Mouse (Mus musculus): ENCODE measurements around the gene Prkar1a. TPM values are rescaled to one million over a fixed set of nuclear protein-coding genes. Genes with fewer than 3 reads are reported as not detected.

Gene Prkar1a
- polyA plus RNA-seq, 1 experiment = 406 TPM

GRCm38 (mm10) chr11:109717966-109718895, 69.0 kb downstream of the Prkar1a start:
- TF ChIP-seq MYOD1 (IDR thresholded peaks at IDR 0.05; ENCODE audit: control insufficient read depth in 1 of 3, insufficient read length in 2 of 3, low read depth in 2 of 3) (peak in 2 of 3 experiments; percentile 51 to 63), TCF12 (IDR thresholded peaks at IDR 0.05; ENCODE audit: insufficient read depth, poor library complexity, severe bottlenecking) (peak; percentile 62), USF1 (IDR thresholded peaks at IDR 0.05; ENCODE audit: low read depth) (no peak), MYOG (IDR thresholded peaks at IDR 0.05; ENCODE audit: control insufficient read depth in 1 of 3, insufficient read depth in 1 of 3, insufficient read length in 2 of 3, low read depth in 2 of 3) (peak in 2 of 3 experiments; percentile 61 to 65), CEBPB (IDR thresholded peaks at IDR 0.05; ENCODE audit: insufficient read depth, poor library complexity, severe bottlenecking) (no peak), MAX (IDR thresholded peaks at IDR 0.05; ENCODE audit: low read depth) (no peak)
- peak overlapping the region; percentile 59 for H3K4me3 ChIP-seq
- no peaks in the 10 kb centered on the region for H3K27me3 ChIP-seq (ENCODE audit: control insufficient read depth, insufficient read depth, insufficient read length)
- H3K79me2 ChIP-seq (ENCODE audit: control insufficient read depth, insufficient read depth) = peaks cover 51% of the 10 kb centered on the region
- H3K4me2 ChIP-seq (ENCODE audit: low read depth) = peak overlapping the region; percentile 87
- no peaks in the 10 kb centered on the region for H3K36me3 ChIP-seq (ENCODE audit: control insufficient read depth, insufficient read depth)
- H3ac ChIP-seq (ENCODE audit: control insufficient read depth, insufficient read length) = no peak overlapping the region

Other genes with a start within 250 kb of the Prkar1a start
- gene 9930022D16Rik, start 235.5 kb upstream of the Prkar1a start, polyA plus RNA-seq (2012; fragmentation: generic; extraction: Trizol) = not detected
- 31.5 TPM for gene Amz2, start 223.5 kb upstream of the Prkar1a start, polyA plus RNA-seq (2012; fragmentation: generic; extraction: Trizol)
- 2.4 TPM for gene Arsg, start 176.0 kb upstream of the Prkar1a start, polyA plus RNA-seq (2012; fragmentation: generic; extraction: Trizol)
- 4.3 TPM for gene Slc16a6, start 175.8 kb upstream of the Prkar1a start, polyA plus RNA-seq (2012; fragmentation: generic; extraction: Trizol)
- 71.9 TPM for gene Wipi1, start 37.4 kb upstream of the Prkar1a start, polyA plus RNA-seq (2012; fragmentation: generic; extraction: Trizol)
- gene Fam20a, start 72.9 kb downstream of the Prkar1a start, polyA plus RNA-seq (2012; fragmentation: generic; extraction: Trizol) = 72.4 TPM
- 0.19 TPM for gene 1700012B07Rik, start 178.6 kb downstream of the Prkar1a start, polyA plus RNA-seq (2012; fragmentation: generic; extraction: Trizol)